Mouse (Mus musculus) forebrain, embryonic 13.5 days (tissue): Measurements from ENCODE around the gene Stim1. TPM values are rescaled to one million over a fixed set of nuclear protein-coding genes. Genes with fewer than 3 reads are reported as not detected.

Experiments
- ATAC-seq: fragments of 200-750 bp; cut with Nextera tagmentation; 2 replicates; pipeline ENCODE4 v1.8.0; 2017
- H3K27ac ChIP-seq: fragments of 300-500 bp; sonication (generic); 2 replicates; pipeline ENCODE4 v1.5.1; 2015; ENCODE audit warnings: inconsistent platforms, mild to moderate bottlenecking, moderate library complexity
- H3K27me3 ChIP-seq: fragments of 300-500 bp; sonication (generic); 2 replicates; pipeline ENCODE4 v1.6.1; 2015; ENCODE audit warnings: mild to moderate bottlenecking, inconsistent platforms
- H3K36me3 ChIP-seq: fragments of 300-500 bp; sonication (generic); 2 replicates; pipeline ENCODE4 v1.6.1; 2015; ENCODE audit warnings: mild to moderate bottlenecking, inconsistent platforms; ENCODE audit not compliant: poor library complexity, severe bottlenecking
- H3K4me1 ChIP-seq: fragments of 300-500 bp; sonication (generic); 2 replicates; pipeline ENCODE4 v1.6.1; 2015; ENCODE audit warnings: inconsistent platforms
- H3K4me2 ChIP-seq: fragments of 300-500 bp; sonication (generic); 2 replicates; pipeline ENCODE4 v1.6.1; 2015; ENCODE audit warnings: inconsistent platforms, mild to moderate bottlenecking, moderate library complexity
- H3K4me3 ChIP-seq: fragments of 300-500 bp; sonication (generic); 2 replicates; pipeline ENCODE4 v1.5.1; 2015; ENCODE audit warnings: mild to moderate bottlenecking, inconsistent platforms
- H3K9ac ChIP-seq: fragments of 300-500 bp; sonication (generic); 2 replicates; pipeline ENCODE4 v1.6.1; 2015; ENCODE audit warnings: mild to moderate bottlenecking, inconsistent platforms
- H3K9me3 ChIP-seq: fragments of 300-500 bp; sonication (generic); replicated peaks from 2 replicates; pipeline ENCODE4 v1.6.1; 2016; ENCODE audit warnings: inconsistent platforms
- WGBS: fragments of 180-500 bp; shearing (Covaris S2); methylation state at CpG from one replicate; pipeline ENCODE4 v1.1.7; 2015; 5-methylcytosine and 5-hydroxymethylcytosine counted together
- polyA plus RNA-seq: library from polyadenylated mRNA; unstranded; fragments of >200 nt; fragmentation: Nextera tagmentation; extraction: Ambion mirVana; gene quantifications from 2 replicates; pipeline ENCODE4 v1.2.1, GENCODE M21; 2015

The Stim1 gene
- polyA plus RNA-seq, 1 experiment from 2014 or later: 8.3 TPM

- H3K27me3 ChIP-seq: no peaks in the 10 kb centered on the region
- 40% methylated on average over 3 of the region's 3 CpGs for WGBS
- no peak overlapping the region for H3K27ac ChIP-seq
- no peaks in the 10 kb centered on the region for H3K9me3 ChIP-seq
- no peak overlapping the region for H3K9ac ChIP-seq
- H3K4me3 ChIP-seq: no peak overlapping the region
- no peak for ATAC-seq
- no peak overlapping the region for H3K4me2 ChIP-seq
- no peaks in the 10 kb centered on the region for H3K4me1 ChIP-seq
- no peaks in the 10 kb centered on the region for H3K36me3 ChIP-seq
These were observed 79.7 kb downstream of the Stim1 start for GRCm38 (mm10) chr7:102347327-102347726.

GRCm38 (mm10) chr7:102348681-102349080, 81.1 kb downstream of the Stim1 start:
- WGBS: 68% methylated on average over 2 of the region's 2 CpGs
- H3K27me3 ChIP-seq: no peaks in the 10 kb centered on the region

GRCm38 (mm10) chr7:102349236-102349635, 81.6 kb downstream of the Stim1 start:
- no peak overlapping the region for H3K4me3 ChIP-seq
- H3K9ac ChIP-seq: no peak overlapping the region
- 91% methylated on average over 5 of the region's 5 CpGs for WGBS
- H3K4me2 ChIP-seq: no peak overlapping the region
- no peaks in the 10 kb centered on the region for H3K27me3 ChIP-seq
- no peaks in the 10 kb centered on the region for H3K4me1 ChIP-seq
- no peaks in the 10 kb centered on the region for H3K36me3 ChIP-seq
- no peak overlapping the region for H3K27ac ChIP-seq
- no peak for ATAC-seq
- H3K9me3 ChIP-seq: no peaks in the 10 kb centered on the region

More at GRCm38 (mm10) chr7:102348681-102349080, 81.1 kb downstream of the Stim1 start:
- Histone ChIP-seq H3K27ac (no peak overlapping the region), H3K4me3 (no peak overlapping the region), H3K4me1 (no peaks in the 10 kb centered on the region), H3K36me3 (no peaks in the 10 kb centered on the region), H3K9ac (no peak overlapping the region), H3K4me2 (no peak overlapping the region), H3K9me3 (no peaks in the 10 kb centered on the region)
- no peak for ATAC-seq

- Histone ChIP-seq H3K9me3 (no peaks in the 10 kb centered on the region), H3K27me3 (no peaks in the 10 kb centered on the region), H3K36me3 (no peaks in the 10 kb centered on the region), H3K4me2 (no peak overlapping the region), H3K9ac (no peak overlapping the region), H3K4me3 (no peak overlapping the region), H3K27ac (no peak overlapping the region), H3K4me1 (no peaks in the 10 kb centered on the region)
- 38% methylated on average over 1 of the region's 1 CpGs for WGBS
- no peak for ATAC-seq
These were observed 85.8 kb downstream of the Stim1 start for GRCm38 (mm10) chr7:102353420-102353819.

- no peak overlapping the region for H3K4me2 ChIP-seq
- H3K36me3 ChIP-seq: no peaks in the 10 kb centered on the region
- H3K9me3 ChIP-seq: no peaks in the 10 kb centered on the region
- ATAC-seq: no peak
- no peaks in the 10 kb centered on the region for H3K27me3 ChIP-seq
- 90% methylated on average over 3 of the region's 3 CpGs for WGBS
- no peak overlapping the region for H3K4me3 ChIP-seq
- no peaks in the 10 kb centered on the region for H3K4me1 ChIP-seq
- no peak overlapping the region for H3K9ac ChIP-seq
- no peak overlapping the region for H3K27ac ChIP-seq
These were observed 90.5 kb downstream of the Stim1 start for GRCm38 (mm10) chr7:102358124-102358523.

- Histone ChIP-seq H3K27ac (no peak overlapping the region), H3K4me2 (no peak overlapping the region), H3K4me3 (no peak overlapping the region), H3K9me3 (no peaks in the 10 kb centered on the region), H3K4me1 (no peaks in the 10 kb centered on the region), H3K9ac (no peak overlapping the region), H3K36me3 (no peaks in the 10 kb centered on the region), H3K27me3 (no peaks in the 10 kb centered on the region)
- ATAC-seq: no peak
- WGBS: 59% methylated on average over 2 of the region's 2 CpGs
These were observed 93.7 kb downstream of the Stim1 start for GRCm38 (mm10) chr7:102361297-102361696.

GRCm38 (mm10) chr7:102363853-102364252, 96.2 kb downstream of the Stim1 start:
- WGBS: 100% methylated on average over 1 of the region's 1 CpGs
- Histone ChIP-seq H3K27ac (no peak overlapping the region), H3K36me3 (no peaks in the 10 kb centered on the region), H3K4me3 (no peak overlapping the region), H3K27me3 (no peaks in the 10 kb centered on the region), H3K4me2 (no peak overlapping the region), H3K9me3 (no peaks in the 10 kb centered on the region), H3K4me1 (no peaks in the 10 kb centered on the region), H3K9ac (no peak overlapping the region)
- ATAC-seq: no peak

- H3K27me3 ChIP-seq: no peaks in the 10 kb centered on the region
- H3K9me3 ChIP-seq: no peaks in the 10 kb centered on the region
- no peak overlapping the region for H3K4me3 ChIP-seq
- 47% methylated on average over 4 of the region's 4 CpGs for WGBS
- no peak overlapping the region for H3K9ac ChIP-seq
- H3K27ac ChIP-seq: peak overlapping the region; percentile 35; the same call in 1 of the 2 replicates
- no peaks in the 10 kb centered on the region for H3K36me3 ChIP-seq
- H3K4me1 ChIP-seq: no peaks in the 10 kb centered on the region
- ATAC-seq: peak; percentile 96
- H3K4me2 ChIP-seq: no peak overlapping the region
These were observed 102.1 kb downstream of the Stim1 start for GRCm38 (mm10) chr7:102369661-102370060.

GRCm38 (mm10) chr7:102370526-102370925, 102.9 kb downstream of the Stim1 start:
- Histone ChIP-seq H3K27ac (no peak overlapping the region), H3K9me3 (no peaks in the 10 kb centered on the region), H3K36me3 (no peaks in the 10 kb centered on the region), H3K4me2 (no peak overlapping the region), H3K27me3 (no peaks in the 10 kb centered on the region), H3K9ac (no peak overlapping the region), H3K4me3 (no peak overlapping the region), H3K4me1 (no peaks in the 10 kb centered on the region)
- no peak for ATAC-seq
- 91% methylated on average over 5 of the region's 5 CpGs for WGBS

- H3K9me3 ChIP-seq: no peaks in the 10 kb centered on the region
- no peaks in the 10 kb centered on the region for H3K36me3 ChIP-seq
- H3K9ac ChIP-seq: no peak overlapping the region
- H3K27me3 ChIP-seq: no peaks in the 10 kb centered on the region
- H3K4me1 ChIP-seq: no peaks in the 10 kb centered on the region
- H3K27ac ChIP-seq: no peak overlapping the region
- no peak for ATAC-seq
- no peak overlapping the region for H3K4me3 ChIP-seq
- 93% methylated on average over 3 of the region's 3 CpGs for WGBS
- H3K4me2 ChIP-seq: no peak overlapping the region
These were observed 105.9 kb downstream of the Stim1 start for GRCm38 (mm10) chr7:102373382-102374072.

GRCm38 (mm10) chr7:102383221-102383620, 115.6 kb downstream of the Stim1 start:
- WGBS: 86% methylated on average over 7 of the region's 7 CpGs

GRCm38 (mm10) chr7:102385973-102386372, 118.4 kb downstream of the Stim1 start:
- H3K27me3 ChIP-seq: no peaks in the 10 kb centered on the region
- ATAC-seq: no peak
- H3K4me2 ChIP-seq: no peak overlapping the region
- WGBS: 90% methylated on average over 3 of the region's 3 CpGs
- H3K27ac ChIP-seq: no peak overlapping the region
- no peak overlapping the region for H3K4me3 ChIP-seq
- H3K9me3 ChIP-seq: no peaks in the 10 kb centered on the region
- no peak overlapping the region for H3K9ac ChIP-seq
- H3K4me1 ChIP-seq: 0 out of 2 replicates have a peak, but pooled peaks cover 7% of the 10 kb centered on the region
- H3K36me3 ChIP-seq: no peaks in the 10 kb centered on the region

More at GRCm38 (mm10) chr7:102383221-102383620, 115.6 kb downstream of the Stim1 start:
- Histone ChIP-seq H3K4me3 (no peak overlapping the region), H3K4me1 (no peaks in the 10 kb centered on the region), H3K4me2 (no peak overlapping the region), H3K9me3 (no peaks in the 10 kb centered on the region), H3K36me3 (no peaks in the 10 kb centered on the region), H3K27me3 (no peaks in the 10 kb centered on the region), H3K27ac (no peak overlapping the region), H3K9ac (no peak overlapping the region)
- ATAC-seq: no peak

GRCm38 (mm10) chr7:102389082-102389481, 121.5 kb downstream of the Stim1 start:
- WGBS: 62% methylated on average over 5 of the region's 5 CpGs
- Histone ChIP-seq H3K4me3 (no peak overlapping the region), H3K36me3 (no peaks in the 10 kb centered on the region), H3K9ac (no peak overlapping the region), H3K4me2 (no peak overlapping the region), H3K9me3 (no peaks in the 10 kb centered on the region), H3K27ac (no peak overlapping the region), H3K27me3 (no peaks in the 10 kb centered on the region), H3K4me1 (0 out of 2 replicates have a peak, but pooled peaks cover 7% of the 10 kb centered on the region)
- no peak for ATAC-seq
